Mouse (Mus musculus) frontal cortex, postnatal 14 days (tissue): Measurements from ENCODE around the gene Foxred2.

Experiments
- DNase-seq, 2 experiments: peaks; one replicate each; pipeline ENCODE4 v3.0.0; 2022; ENCODE audit warnings: low spot score in 2 of 2

The Foxred2 gene

GRCm38 (mm10) chr15:77956404-77956901 is at the start of gene Foxred2:
Foxred2 (minus strand) TSS chr15:77956722.
- DNase-seq, result peak; percentile 79 to 80

GRCm38 (mm10) chr15:78003929-78004328 is 47.4 kb upstream of the Foxred2 start:
- no peak for DNase-seq

GRCm38 (mm10) chr15:78001400-78001799 is 44.9 kb upstream of the Foxred2 start:
- no peak for DNase-seq

- no peak for DNase-seq
These were observed 32.0 kb upstream of the Foxred2 start for GRCm38 (mm10) chr15:77988541-77988940.

- DNase-seq, result no peak
These were observed 26.9 kb upstream of the Foxred2 start for GRCm38 (mm10) chr15:77983391-77983790.

- peak; percentile 55 to 82 for DNase-seq
These were observed 25.8 kb upstream of the Foxred2 start for GRCm38 (mm10) chr15:77982195-77982939.

GRCm38 (mm10) chr15:77981181-77981680 is 24.7 kb upstream of the Foxred2 start:
- no peak for DNase-seq

GRCm38 (mm10) chr15:77979427-77979865 is 22.9 kb upstream of the Foxred2 start:
- peak in 1 of 2 experiments; percentile 44 for DNase-seq

GRCm38 (mm10) chr15:77977663-77978062 is 21.1 kb upstream of the Foxred2 start:
- DNase-seq, result no peak

- DNase-seq, result no peak
These were observed 17.8 kb upstream of the Foxred2 start for GRCm38 (mm10) chr15:77974165-77974841.

- peak; percentile 96 to 98 for DNase-seq
These were observed 14.2 kb upstream of the Foxred2 start, which contains the start of gene Eif3d for GRCm38 (mm10) chr15:77970470-77971292. Eif3d (minus strand) TSS chr15:77970813.

- DNase-seq, result no peak
These were observed 13.5 kb upstream of the Foxred2 start for GRCm38 (mm10) chr15:77969940-77970469.

GRCm38 (mm10) chr15:77965117-77965528 is 8.6 kb upstream of the Foxred2 start:
- no peak for DNase-seq

- DNase-seq, result no peak
These were observed 5.9 kb upstream of the Foxred2 start for GRCm38 (mm10) chr15:77962447-77962846.

GRCm38 (mm10) chr15:77960693-77961092 is 4.2 kb upstream of the Foxred2 start:
- no peak for DNase-seq

- no peak for DNase-seq
These were observed 1.5 kb upstream of the Foxred2 start for GRCm38 (mm10) chr15:77958071-77958470.

- no peak for DNase-seq
These were observed 1.1 kb upstream of the Foxred2 start for GRCm38 (mm10) chr15:77957625-77958024.

- no peak for DNase-seq
These were observed 800 bp downstream of the Foxred2 start for GRCm38 (mm10) chr15:77955440-77956403.

GRCm38 (mm10) chr15:77954362-77954761 is 2.2 kb downstream of the Foxred2 start:
- DNase-seq, result no peak

GRCm38 (mm10) chr15:77952921-77953320 is 3.6 kb downstream of the Foxred2 start:
- DNase-seq, result no peak
